Mouse (Mus musculus) mouse embryonic stem cell (cell line): Measurements from ENCODE around the gene 0610040J01Rik.
"Not testable (repeated sequence)": the region's sequence is repeated elsewhere in the genome, so short reads cannot be mapped to it uniquely, and the experiment has no call there.

Experiments used
- in situ Hi-C, 2 experiments: fragments of 300-500 bp; cut with MboI; formaldehyde crosslinking; loops; 1 replicate in 1 of 2; 3 replicates in 1 of 2; pipeline ENCODE4 v1.14.3; 2019 to 2020; ENCODE audit warnings: low sequenced_read_pairs in 2 of 2, low pct_unique_long_range_greater_than_20kb in 1 of 2, mixed read lengths in 1 of 2; ENCODE audit not compliant: unreplicated experiment in 1 of 2

The 0610040J01Rik gene

DNA sequence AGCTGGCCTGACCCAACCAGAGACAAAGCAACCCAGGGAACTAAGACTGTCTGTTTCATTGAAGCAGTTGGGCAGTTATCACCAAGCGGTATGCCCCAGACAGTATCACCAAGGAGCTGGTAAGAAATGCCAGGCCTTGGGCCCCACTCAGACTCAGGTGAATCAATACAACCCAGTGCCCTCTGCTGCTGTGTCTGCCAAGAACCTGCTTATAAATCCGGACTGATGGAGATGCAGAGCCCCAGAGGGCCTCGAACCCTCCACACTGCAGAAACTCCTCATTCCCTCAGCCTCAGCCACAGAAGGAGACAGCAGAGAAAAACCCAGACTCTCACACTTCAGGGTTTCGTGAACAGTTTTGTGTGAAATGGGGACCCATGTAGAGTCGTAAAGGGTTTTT, 74.1 kb downstream of the 0610040J01Rik start:
- in situ Hi-C loops: loop anchor here in 1 of 2 experiments (5.0 kb wide), 1 partner anchor 69 kb away; no protein-coding TSS in a partner anchor

DNA sequence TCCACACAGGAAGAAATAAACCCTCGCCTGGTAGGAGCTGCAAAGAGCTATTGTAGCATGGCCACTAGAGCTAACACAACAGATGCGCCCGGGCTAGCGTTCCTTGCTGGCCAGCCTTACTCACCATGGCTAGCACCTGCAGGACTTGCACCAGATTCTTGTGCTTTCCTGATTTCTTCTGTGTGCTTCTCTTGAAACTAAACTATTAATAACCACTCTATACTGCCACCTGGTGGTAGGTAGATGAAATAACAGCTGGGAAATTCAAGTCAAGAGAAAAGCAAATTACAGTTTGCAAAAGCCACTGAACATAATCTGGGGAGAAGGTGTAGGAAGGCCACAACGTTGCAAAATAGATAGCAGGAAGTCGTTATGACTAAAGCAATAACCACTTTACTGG, 74.5 kb downstream of the 0610040J01Rik start:
- in situ Hi-C loops: loop anchor here in 1 of 2 experiments (5.0 kb wide), 1 partner anchor 69 kb away; no protein-coding TSS in a partner anchor

DNA sequence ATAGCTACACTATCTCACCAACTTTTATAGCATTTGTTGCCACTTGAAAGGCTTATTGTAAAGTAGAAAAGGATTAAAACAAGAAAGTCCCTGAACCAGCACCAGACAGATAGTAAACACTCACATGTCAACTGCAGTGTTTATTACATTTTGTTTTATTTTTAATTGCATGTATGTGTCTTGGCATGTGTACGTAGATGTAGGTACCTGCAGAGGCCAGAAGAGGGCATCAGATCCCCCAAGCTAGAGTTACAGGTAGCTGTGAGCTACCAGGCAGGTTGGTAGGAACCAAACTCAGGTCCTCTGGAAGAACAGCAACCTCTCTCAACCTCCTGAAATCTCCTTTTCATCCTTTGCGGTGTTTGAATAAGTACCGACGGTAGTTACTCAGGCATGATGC, 74.9 kb downstream of the 0610040J01Rik start:
- in situ Hi-C loops: loop anchor here in 1 of 2 experiments (5.0 kb wide), 1 partner anchor 70 kb away; no protein-coding TSS in a partner anchor

DNA sequence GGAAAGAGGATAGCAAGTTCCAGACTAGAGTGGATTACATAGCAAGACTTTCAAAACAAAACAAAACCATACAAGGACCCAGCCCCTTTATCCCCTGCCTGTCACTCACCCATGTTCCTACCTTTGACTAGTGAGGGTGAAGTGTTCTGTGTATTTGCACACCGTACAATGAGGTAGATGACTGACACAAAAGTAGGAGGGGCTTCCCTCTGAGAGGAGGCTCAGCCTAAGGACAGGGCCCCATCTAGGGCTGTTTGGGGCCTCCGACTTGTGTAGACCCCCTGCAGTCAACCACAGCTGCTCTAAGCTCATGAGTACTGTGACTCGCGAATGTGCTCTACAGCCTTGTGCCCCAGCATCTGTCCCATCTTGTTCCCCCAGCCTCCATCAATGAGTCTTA, 79.1 kb downstream of the 0610040J01Rik start:
- in situ Hi-C loops: no loop called here

DNA sequence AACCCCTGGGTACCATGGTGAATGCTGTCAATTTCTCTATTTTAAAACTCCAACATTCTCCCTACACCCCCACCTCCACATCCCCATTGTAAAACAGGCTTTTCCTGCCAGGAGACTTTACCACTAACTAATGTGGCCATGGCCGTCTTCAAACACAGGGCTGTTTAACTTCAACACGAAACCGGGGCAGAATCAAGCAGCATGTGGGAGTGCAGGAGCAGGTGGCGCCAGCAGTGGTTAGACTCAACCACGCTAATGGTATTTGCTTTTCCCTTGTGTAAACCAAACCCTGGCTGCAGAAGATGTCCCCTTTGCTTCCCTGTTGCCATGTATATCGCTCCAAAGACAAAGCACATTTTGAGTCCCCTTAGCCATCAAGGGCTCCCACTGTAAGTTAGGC, 79.7 kb downstream of the 0610040J01Rik start:
- in situ Hi-C loops: no loop called here

DNA sequence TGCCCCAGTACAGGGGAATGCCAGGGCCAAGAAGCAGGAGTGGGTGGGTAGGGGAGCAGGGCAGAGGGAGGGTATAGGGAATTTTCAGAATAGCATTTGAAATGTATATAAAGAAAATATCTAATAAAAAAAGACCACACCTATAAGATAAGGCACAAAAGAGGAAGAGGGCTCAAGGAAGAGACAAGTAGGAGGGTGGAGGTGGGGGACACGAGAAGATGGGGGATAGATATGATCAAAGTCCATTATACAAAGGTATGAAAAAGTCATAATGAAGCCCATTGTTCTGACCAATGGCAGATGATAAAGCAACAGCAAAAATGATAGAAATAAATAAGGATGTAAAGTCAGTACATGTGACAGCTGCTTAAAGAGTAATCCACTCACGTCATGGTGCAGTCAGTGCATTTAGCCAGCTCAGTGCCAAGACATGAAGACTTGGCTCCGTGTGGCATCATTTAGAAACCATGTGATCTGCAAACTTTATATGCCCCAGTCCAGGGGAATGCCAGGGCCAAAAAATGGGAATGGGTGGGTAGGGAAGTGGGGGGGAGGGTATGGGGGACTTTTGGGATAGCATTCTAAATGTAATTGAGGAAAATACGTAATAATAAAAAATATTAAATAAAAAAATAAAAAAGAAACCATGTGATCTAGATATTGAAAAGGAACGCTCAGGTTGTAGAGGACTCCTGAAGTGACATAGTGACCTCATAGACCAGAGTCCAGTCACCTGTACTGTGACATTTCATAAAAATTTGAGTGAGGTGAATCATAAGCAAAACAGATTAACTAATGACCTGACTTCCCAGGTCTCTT, 85.0 kb downstream of the 0610040J01Rik start:
- in situ Hi-C loops: not testable (repeated sequence)

DNA sequence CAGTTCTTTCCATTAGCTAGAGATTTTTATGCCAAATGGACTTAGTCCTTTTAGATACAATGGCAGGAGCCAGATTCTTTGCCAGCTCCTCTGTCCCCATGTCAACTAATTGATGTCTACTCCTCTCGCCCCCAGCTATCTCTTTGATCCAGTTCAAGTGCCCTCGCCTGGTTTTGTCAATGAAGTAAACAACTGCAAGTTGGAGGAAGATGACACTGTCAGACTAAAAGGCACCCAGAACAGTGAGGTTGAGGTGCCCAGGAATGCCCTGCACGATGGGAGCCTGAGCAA, 85.6 kb downstream of the 0610040J01Rik start:
- in situ Hi-C loops: no loop called here

DNA sequence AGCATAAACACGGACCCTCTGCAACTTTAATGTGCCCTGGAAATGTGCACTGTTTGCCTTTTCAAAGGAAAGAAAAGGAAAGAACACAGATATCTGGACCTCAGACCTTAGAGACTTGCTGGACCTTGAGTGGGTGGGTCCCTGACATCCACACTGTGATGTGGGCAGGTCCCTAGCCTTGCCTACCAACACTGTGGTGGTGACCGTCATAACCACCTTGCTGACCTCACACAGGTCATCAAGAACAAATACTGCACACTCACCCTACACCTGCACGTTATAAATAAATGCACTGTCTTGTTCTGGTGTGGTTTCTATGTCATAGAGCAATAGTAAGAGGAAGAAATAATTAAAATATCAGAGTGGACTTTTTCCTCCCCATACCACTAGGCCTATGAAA, 91.2 kb downstream of the 0610040J01Rik start:
- in situ Hi-C loops: loop anchor here in 1 of 2 experiments (25.0 kb wide), 1 partner anchor 359 kb away; no protein-coding TSS in a partner anchor

DNA sequence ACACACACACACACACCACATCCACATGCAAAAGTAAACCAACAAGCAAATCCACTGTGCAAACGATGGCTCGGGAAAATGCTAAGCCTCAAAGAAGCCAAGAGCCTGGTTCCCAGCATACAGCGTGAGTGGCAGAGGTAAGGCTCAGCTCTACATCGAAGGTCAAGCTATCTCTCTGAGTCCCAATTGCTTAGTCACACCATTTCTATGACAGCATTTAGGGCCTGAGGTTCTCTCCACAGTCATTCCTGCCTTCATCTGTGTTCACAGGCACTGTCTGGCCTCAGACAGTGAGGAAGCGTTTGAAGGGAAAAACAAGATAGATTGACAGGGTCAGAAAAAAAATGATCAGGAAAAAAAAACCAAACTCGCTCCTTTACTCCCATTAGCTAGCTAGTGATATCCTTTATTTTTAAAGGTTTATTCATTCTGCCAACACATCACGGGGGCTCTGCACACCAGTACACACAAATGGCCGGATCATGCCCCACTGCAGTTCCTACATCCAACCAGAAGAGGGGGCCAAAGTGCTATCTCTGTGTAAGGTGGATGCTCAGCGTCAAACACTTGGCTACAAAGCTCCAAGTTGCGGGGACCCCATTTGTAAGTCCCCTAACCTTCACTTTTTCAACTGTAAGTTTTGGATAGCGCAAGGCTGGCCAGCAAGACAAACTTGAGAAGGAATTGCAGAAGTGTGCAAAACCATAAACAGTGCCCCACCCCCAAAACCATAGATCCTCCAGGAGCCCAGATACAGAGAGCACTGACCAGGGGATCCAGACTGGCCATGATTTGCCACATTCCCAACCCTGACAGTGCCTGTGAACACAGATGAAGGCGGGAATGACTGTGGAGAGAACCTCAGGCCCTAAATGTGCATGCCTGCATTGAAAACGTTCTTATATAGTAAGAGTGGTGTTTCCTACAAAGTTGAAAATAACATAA, 94.3 kb downstream of the 0610040J01Rik start:
- in situ Hi-C loops: loop anchor here (5.0 to 25.0 kb wide), 2 partner anchors 156 to 356 kb away; no protein-coding TSS in a partner anchor

DNA sequence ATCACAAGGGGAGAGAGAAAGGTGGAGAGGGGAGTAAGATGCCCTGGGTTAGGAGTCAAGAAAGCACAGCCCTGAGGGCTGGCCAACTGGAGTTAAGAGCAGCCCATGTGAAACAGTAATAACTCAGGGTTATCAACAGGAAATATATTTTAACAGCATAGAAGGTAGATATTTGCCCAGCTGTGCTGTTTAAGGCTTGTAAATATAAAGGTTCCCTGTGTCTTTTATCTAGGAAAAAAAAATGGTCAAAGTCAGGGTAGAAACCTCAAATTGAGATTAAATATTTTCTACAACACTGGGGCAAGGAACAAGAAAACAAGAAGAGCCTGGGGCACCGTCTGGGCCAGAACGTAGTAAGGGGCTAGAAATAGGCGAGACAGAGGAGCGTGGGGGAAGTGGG, 95.3 kb downstream of the 0610040J01Rik start:
- in situ Hi-C loops: loop anchor here (5.0 to 25.0 kb wide), 2 partner anchors 155 to 355 kb away; no protein-coding TSS in a partner anchor

DNA sequence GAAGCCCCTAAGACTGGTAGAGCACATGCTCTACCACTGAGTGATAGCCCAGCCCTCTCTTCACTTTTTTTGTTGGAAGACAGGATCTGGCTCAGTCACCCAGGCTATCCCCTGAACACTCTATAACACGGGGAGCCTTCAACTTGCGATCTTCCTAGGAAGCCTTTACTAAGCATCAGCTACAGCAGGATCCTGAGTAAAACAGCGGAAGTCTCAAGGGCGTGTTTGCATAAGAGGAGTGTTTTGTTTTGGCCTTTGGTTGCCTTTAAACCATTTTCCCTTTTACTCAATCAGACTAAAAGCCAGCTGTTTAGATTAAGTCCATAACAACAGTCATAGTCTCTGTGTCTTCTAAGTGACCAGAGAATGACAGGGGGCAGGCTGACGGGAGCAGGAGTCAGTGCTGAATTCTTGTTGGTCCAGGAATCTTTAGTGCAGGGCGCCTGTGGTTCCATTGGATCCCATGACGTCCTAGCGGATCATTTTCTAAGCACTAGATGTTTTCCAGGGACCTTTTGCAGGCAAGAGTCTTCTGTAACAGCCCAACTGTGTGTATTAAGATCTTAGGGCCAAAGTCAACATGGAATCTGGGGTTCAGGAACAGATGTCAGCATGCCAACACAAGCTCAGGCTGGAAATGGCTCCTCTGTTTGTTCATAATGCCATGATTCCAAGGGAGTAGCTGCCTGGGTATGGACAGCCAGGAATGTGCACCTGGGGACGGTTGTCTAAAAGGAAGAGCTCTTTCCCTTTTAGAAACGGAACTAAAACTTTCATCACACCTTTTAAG, 98.2 kb downstream of the 0610040J01Rik start:
- in situ Hi-C loops: loop anchor here in 1 of 2 experiments (5.0 to 25.0 kb wide), 2 partner anchors 152 to 352 kb away; no protein-coding TSS in a partner anchor

DNA sequence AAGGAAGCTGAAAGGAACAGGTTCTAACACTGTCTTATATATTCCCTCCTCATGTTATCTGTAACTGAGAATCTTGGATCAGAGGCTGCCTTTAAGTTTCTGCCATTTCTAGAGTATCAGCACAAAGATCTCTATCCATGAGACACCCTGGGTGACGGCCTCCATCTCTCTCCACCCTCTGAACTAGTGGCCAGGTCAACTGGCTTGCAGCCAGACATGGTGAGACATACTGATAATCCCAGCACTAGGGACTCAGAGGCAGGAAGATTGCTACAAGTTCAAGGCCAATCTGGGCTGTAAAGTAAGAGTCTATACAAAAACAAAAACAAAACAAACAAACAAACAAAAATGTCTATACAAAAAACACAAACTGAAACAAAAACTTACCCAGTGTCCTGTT, 102.7 kb downstream of the 0610040J01Rik start:
- in situ Hi-C loops: loop anchor here in 1 of 2 experiments (5.0 to 25.0 kb wide), 2 partner anchors 147 to 347 kb away; no protein-coding TSS in a partner anchor

DNA sequence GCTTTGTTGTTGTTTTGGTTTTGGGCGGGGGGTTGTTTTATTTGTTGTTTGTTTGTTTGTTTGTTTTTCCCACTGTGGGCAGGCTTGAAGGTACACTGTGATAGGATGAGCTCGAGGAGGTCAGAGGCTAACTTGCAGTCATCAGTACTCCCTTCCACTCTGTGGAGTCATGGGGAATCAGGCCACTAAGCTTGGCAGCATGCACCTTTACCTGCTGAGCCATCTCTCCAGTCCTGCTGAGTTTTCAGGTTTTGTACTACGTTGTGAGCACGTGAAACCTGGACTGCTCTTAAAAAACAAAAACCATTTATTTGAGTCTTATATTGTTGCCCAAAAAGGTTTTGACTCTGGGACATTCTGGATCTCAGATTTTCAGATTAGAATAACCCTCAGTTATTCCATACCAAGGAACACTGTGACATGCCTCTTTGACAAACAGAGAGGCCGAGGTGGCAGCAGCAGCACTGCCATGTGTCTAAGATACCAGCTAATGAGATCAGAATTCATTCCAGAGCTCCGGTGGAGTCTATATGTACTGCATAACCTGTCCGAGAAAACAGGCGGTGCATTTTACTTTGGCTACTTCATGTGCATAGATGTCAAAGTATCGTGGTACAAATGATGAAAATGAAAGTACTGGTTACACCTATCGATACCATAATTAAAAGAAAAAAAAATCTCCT, 104.4 kb downstream of the 0610040J01Rik start:
- in situ Hi-C loops: loop anchor here in 1 of 2 experiments (25.0 kb wide), 1 partner anchor 346 kb away; no protein-coding TSS in a partner anchor

DNA sequence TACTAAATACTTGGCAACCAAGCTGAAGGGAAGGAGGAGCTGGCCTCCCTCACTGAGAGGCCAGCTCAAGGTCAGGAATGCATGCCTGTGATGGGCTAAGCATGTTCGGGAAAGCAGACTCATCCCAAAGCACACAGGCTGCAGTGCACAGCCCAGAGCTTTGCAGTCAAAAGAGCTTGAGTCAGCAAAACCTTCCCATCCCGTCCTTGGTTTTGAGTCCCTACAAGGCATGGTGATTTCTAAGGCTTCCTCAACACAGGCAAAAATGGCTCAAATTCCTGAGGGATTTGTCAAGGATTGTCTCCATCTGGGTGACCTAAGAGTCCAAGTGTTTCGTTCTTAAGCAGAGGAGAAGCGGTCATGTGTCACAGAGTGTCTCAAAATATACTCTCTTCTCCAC, 106.0 kb downstream of the 0610040J01Rik start:
- in situ Hi-C loops: loop anchor here in 1 of 2 experiments (25.0 kb wide), 1 partner anchor 344 kb away; no protein-coding TSS in a partner anchor

DNA sequence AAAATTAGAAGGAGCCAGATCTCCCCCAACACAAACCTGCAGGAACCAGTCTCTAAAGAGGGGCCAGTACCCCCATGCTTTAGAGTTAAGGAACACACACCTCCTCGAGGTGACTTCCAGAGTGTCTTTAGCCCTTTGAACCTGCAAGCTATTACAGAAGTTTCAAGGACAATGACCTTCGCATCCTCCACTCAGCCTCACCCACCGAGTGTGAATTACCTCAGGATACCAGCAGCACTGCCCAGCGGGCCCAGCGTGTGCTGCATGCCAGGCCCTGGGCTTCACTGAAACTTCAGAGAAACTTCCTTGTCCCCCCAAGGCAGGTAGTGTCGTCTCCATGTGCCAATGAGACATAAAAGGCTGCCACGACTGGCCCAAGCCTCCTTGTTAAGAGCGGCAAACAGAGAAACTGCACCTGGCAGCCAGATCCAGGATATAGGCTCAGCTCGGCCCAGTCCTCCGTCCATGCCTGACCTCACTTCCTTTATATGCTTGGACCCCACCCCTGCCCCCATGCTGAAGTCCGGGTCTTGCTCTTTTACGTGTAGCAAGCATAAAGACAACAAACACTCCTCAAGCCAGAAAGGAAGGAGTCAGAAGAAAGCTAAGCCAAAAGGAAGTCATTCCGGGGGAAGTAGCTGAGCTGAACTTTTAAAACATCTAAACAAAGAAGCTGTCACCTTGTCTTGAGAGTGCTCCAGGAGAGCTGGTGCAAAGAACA, 111.3 kb downstream of the 0610040J01Rik start:
- in situ Hi-C loops: loop anchor here in 1 of 2 experiments (25.0 kb wide), 1 partner anchor 339 kb away; no protein-coding TSS in a partner anchor

DNA sequence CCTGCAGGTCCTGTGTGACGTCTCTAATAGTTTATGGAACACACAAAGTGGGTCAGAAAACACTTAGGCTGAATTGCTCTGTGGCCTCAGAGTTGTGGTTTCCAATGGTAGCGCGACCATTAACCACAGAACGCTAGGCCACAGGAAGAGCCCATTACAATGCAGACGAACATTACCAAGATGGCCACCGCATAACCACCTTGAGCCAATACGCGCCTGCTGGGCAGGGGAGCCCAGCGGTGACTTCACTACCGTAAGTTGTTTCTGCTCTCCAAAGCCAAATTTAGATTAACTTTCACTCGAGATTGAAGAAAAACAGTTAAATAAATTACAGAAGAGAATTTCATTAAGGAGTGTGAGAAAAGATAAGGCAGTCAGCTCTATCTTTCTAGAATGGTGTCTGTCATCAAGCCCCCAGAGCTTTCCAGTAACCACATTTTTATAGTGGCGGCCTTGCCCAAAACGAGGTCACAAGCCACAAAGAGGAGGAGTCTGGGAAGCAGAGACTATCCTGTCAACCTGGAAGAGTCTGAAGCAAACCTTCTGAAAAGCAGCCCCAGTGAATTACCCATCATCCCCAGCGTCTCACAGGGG, 113.0 kb downstream of the 0610040J01Rik start:
- in situ Hi-C loops: no loop called here
